Mouse (Mus musculus) ES-E14 (cell line): Measurements from ENCODE around the gene Tmem123. TPM values are rescaled to one million over a fixed set of nuclear protein-coding genes. Genes with fewer than 3 reads are reported as not detected.
A peak's percentile ranks its signal among the peaks of the same experiment; 100 is the strongest.

Experiments
- DNase-seq: peaks from one replicate; pipeline ENCODE4 v3.0.0-alpha.2; 2013; ENCODE audit warnings: low read depth, low spot score
- H3K27ac ChIP-seq: 2 replicates; pipeline ENCODE4 v1.5.1; 2012; ENCODE audit warnings: low read depth, mild to moderate bottlenecking, low read length, moderate library complexity, mixed read lengths; ENCODE audit not compliant: poor library complexity, insufficient read depth, severe bottlenecking
- H3K36me3 ChIP-seq: 2 replicates; pipeline ENCODE4 v1.6.1; 2012; ENCODE audit warnings: mild to moderate bottlenecking, low read length, moderate library complexity, mixed read lengths; ENCODE audit not compliant: control insufficient read depth, poor library complexity, insufficient read depth, severe bottlenecking
- H3K4me1 ChIP-seq, 2 experiments: fragments of 150-350 bp in 1 of 2; sonication (generic) in 1 of 2; 2 replicates each; pipeline ENCODE4 v1.6.1; 2012; ENCODE audit warnings: low read length in 2 of 2, mild to moderate bottlenecking in 1 of 2, mixed read lengths in 1 of 2; ENCODE audit not compliant: control insufficient read depth in 2 of 2, insufficient read depth in 2 of 2, poor library complexity in 1 of 2
- H3K4me3 ChIP-seq, 2 experiments: fragments of 150-350 bp in 1 of 2; sonication (generic) in 1 of 2; 2 replicates each; pipeline ENCODE4 v1.5.1; 2012; ENCODE audit warnings: low read length in 2 of 2, low read depth in 1 of 2, mild to moderate bottlenecking in 1 of 2, mixed read lengths in 1 of 2; ENCODE audit not compliant: insufficient read depth in 1 of 2, poor library complexity in 1 of 2, severe bottlenecking in 1 of 2
- H3K9ac ChIP-seq: 2 replicates; pipeline ENCODE4 v1.6.1; 2012; ENCODE audit warnings: low read depth, mild to moderate bottlenecking, low read length, mixed read lengths; ENCODE audit not compliant: poor library complexity, insufficient read depth, severe bottlenecking
- H3K9me3 ChIP-seq: fragments of 150-350 bp; sonication (generic); 2 replicates; pipeline ENCODE4 v1.6.1; 2012; ENCODE audit warnings: low read depth, mild to moderate bottlenecking, low read length; ENCODE audit not compliant: control insufficient read depth, insufficient read depth
- CHD2 ChIP-seq: IDR thresholded peaks from 2 replicates; pipeline ENCODE4 v1.6.1; 2014; ENCODE audit warnings: mild to moderate bottlenecking, low read depth, low read length, inconsistent platforms
- HCFC1 ChIP-seq: IDR thresholded peaks from 2 replicates; pipeline ENCODE4 v1.6.1; 2012; ENCODE audit warnings: low read length, inconsistent platforms, borderline replicate concordance; ENCODE audit not compliant: insufficient read depth
- MAFK ChIP-seq: IDR thresholded peaks from 2 replicates; pipeline ENCODE4 v1.6.1; 2014; ENCODE audit warnings: mild to moderate bottlenecking, low read depth, low read length, inconsistent platforms; ENCODE audit not compliant: insufficient read depth
- ZC3H11A ChIP-seq: IDR thresholded peaks from 2 replicates; pipeline ENCODE4 v1.6.1; 2012; ENCODE audit warnings: low read depth, mild to moderate bottlenecking, inconsistent platforms, low read length, borderline replicate concordance
- ZNF384 ChIP-seq: IDR thresholded peaks from 2 replicates; pipeline ENCODE4 v1.6.1; 2012; ENCODE audit warnings: low read depth, low read length, inconsistent platforms
- in situ Hi-C, 2 experiments: fragments of 600-800 bp; cut with MboI; formaldehyde crosslinking; loops; one replicate each; pipeline ENCODE4 v1.15.1; 2025; ENCODE audit warnings: low sequenced_read_pairs in 2 of 2, inconsistent platforms in 1 of 2; ENCODE audit not compliant: unreplicated experiment in 2 of 2
- total RNA-seq: library from RNA; depleted of rRNA; stranded (reverse); fragments of 300-350 nt; gene quantifications from 2 replicates; pipeline ENCODE4 v1.2.3, GENCODE M21; 2012; rRNA removed

Tmem123 gene
- total RNA-seq, 1 experiment = 27.5 TPM

- peaks cover 1 to 2% of the 10 kb centered on the region in 2 experiments; a peak in 2 of 4 replicates for H3K4me1 ChIP-seq
- peak overlapping the region; percentile 85 for H3K27ac ChIP-seq
- peaks cover 2% of the 10 kb centered on the region; the same call in 1 of the 2 replicates for H3K36me3 ChIP-seq
- H3K9ac ChIP-seq = peak overlapping the region; percentile 80
- H3K4me3 ChIP-seq = peak overlapping the region; percentile 79
- DNase-seq = peak; percentile 56
- in situ Hi-C loops = no loop called here
- no peaks in the 10 kb centered on the region for H3K9me3 ChIP-seq
- TF ChIP-seq MAFK (no peak), ZNF384 (no peak), ZC3H11A (no peak), CHD2 (no peak), HCFC1 (no peak)
These were observed 72.5 kb downstream of the Tmem123 start for GRCm38 (mm10) chr9:7836331-7836730.

- H3K9ac ChIP-seq = peak within 1 kb of the TSS; percentile 90
- peak within 1 kb of the TSS; percentile 97 for H3K27ac ChIP-seq
- H3K9me3 ChIP-seq = no peaks in the 10 kb centered on the region
- H3K4me1 ChIP-seq = peaks cover 1 to 2% of the 10 kb centered on the region in 2 experiments; a peak in 2 of 4 replicates
- TF ChIP-seq HCFC1 (peak; percentile 68; the same call in 1 of the 2 replicates), CHD2 (no peak)
- H3K4me3 ChIP-seq = peak within 1 kb of the TSS; percentile 79
- H3K36me3 ChIP-seq = peaks cover 2% of the 10 kb centered on the region; the same call in 1 of the 2 replicates
- peak; percentile 95 for DNase-seq
- in situ Hi-C loops = no loop called here
These were observed 73.3 kb downstream of the Tmem123 start, which contains the start of gene Birc2 for GRCm38 (mm10) chr9:7836905-7837805. Gene Birc2, minus strand, starts transcription at chr9:7837064.

GRCm38 (mm10) chr9:7837806-7838440 is 74.1 kb downstream of the Tmem123 start:
- peak overlapping the region; percentile 97; the same call in 1 of the 2 replicates for H3K27ac ChIP-seq
- no peak for TF ChIP-seq MAFK
- TF ChIP-seq ZC3H11A = no peak
- no peak for TF ChIP-seq HCFC1
- peak; percentile 73; the same call in 1 of the 2 replicates for TF ChIP-seq CHD2
- no peak for TF ChIP-seq ZNF384
- H3K9me3 ChIP-seq = no peaks in the 10 kb centered on the region
- H3K4me1 ChIP-seq = peaks cover 1 to 2% of the 10 kb centered on the region in 2 experiments; a peak in 2 of 4 replicates
- in situ Hi-C loops = no loop called here
- H3K4me3 ChIP-seq = peak overlapping the region; percentile 79
- H3K9ac ChIP-seq = peak overlapping the region; percentile 90; the same call in 1 of the 2 replicates
- DNase-seq = peak; percentile 39
- peaks cover 2% of the 10 kb centered on the region; the same call in 1 of the 2 replicates for H3K36me3 ChIP-seq

GRCm38 (mm10) chr9:7841221-7841620 is 77.4 kb downstream of the Tmem123 start:
- peaks cover 0 to 5% of the 10 kb centered on the region in 2 experiments; a peak in 2 of 4 replicates for H3K4me1 ChIP-seq
- 0 out of 2 replicates have a peak overlapping the region, but pooled peaks have one; percentile 28 for H3K9ac ChIP-seq
- no peaks in the 10 kb centered on the region for H3K36me3 ChIP-seq
- no peak for DNase-seq
- in situ Hi-C loops = no loop called here
- TF ChIP-seq ZNF384 = no peak
- no peak for TF ChIP-seq ZC3H11A
- no peak for TF ChIP-seq CHD2
- TF ChIP-seq MAFK = no peak
- no peak for TF ChIP-seq HCFC1
- H3K27ac ChIP-seq = no peak overlapping the region
- no peak overlapping the region for H3K4me3 ChIP-seq
- no peaks in the 10 kb centered on the region for H3K9me3 ChIP-seq

Other genes with a start within 250 kb of the Tmem123 start
- not detected in 2 replicates for gene Mmp8, start 205.6 kb upstream of the Tmem123 start, total RNA-seq
- gene Mmp27, start 192.6 kb upstream of the Tmem123 start, total RNA-seq = not detected in 2 replicates
- gene Mmp20, start 135.8 kb upstream of the Tmem123 start, total RNA-seq = 0.16 and 0.18 TPM in 2 replicates
- gene Mmp7, start 72.0 kb upstream of the Tmem123 start, total RNA-seq = not detected in 2 replicates
- gene Birc2, start 73.0 kb downstream of the Tmem123 start, total RNA-seq = 27.4 and 30.5 TPM in 2 replicates
- gene Birc3, start 109.1 kb downstream of the Tmem123 start, total RNA-seq = 4.0 and 4.6 TPM in 2 replicates
- 50.4 and 58.5 TPM in 2 replicates for gene Yap1, start 240.6 kb downstream of the Tmem123 start, total RNA-seq